Mouse (Mus musculus) lung, embryonic 15.5 days (tissue): ENCODE data around the gene Gpr179. TPM values are rescaled to one million over a fixed set of nuclear protein-coding genes. Genes with fewer than 3 reads are reported as not detected.
A peak's percentile ranks its signal among the peaks of the same experiment; 100 is the strongest.

Source experiments
- ATAC-seq: fragments of 200-750 bp; cut with Nextera tagmentation; 2 replicates; pipeline ENCODE4 v1.8.0; 2017; ENCODE audit warnings: moderate number of reproducible peaks, borderline replicate concordance; ENCODE audit not compliant: low FRiP score, low TSS enrichment; ENCODE audit errors: extremely low read depth
- H3K27ac ChIP-seq: fragments of 300-500 bp; sonication (generic); 2 replicates; pipeline ENCODE4 v1.5.1; 2015; ENCODE audit warnings: moderate library complexity, mild to moderate bottlenecking, inconsistent platforms
- H3K27me3 ChIP-seq: fragments of 300-500 bp; sonication (generic); 2 replicates; pipeline ENCODE4 v1.6.1; 2015; ENCODE audit warnings: inconsistent platforms
- H3K36me3 ChIP-seq: fragments of 300-500 bp; sonication (generic); 2 replicates; pipeline ENCODE4 v1.6.1; 2015; ENCODE audit warnings: inconsistent platforms
- H3K4me1 ChIP-seq: fragments of 300-500 bp; sonication (generic); 2 replicates; pipeline ENCODE4 v1.6.1; 2015; ENCODE audit warnings: inconsistent platforms
- H3K4me2 ChIP-seq: fragments of 300-500 bp; sonication (generic); 2 replicates; pipeline ENCODE4 v1.6.1; 2015; ENCODE audit warnings: inconsistent platforms, mild to moderate bottlenecking, moderate library complexity
- H3K4me3 ChIP-seq: fragments of 300-500 bp; sonication (generic); 2 replicates; pipeline ENCODE4 v1.5.1; 2015; ENCODE audit warnings: mild to moderate bottlenecking, inconsistent platforms
- H3K9ac ChIP-seq: fragments of 300-500 bp; sonication (generic); 2 replicates; pipeline ENCODE4 v1.6.1; 2015; ENCODE audit warnings: inconsistent platforms
- H3K9me3 ChIP-seq: fragments of 300-500 bp; sonication (generic); 2 replicates; pipeline ENCODE4 v1.6.1; 2016; ENCODE audit warnings: inconsistent platforms
- WGBS: fragments of 180-500 bp; shearing (Covaris S2); methylation state at CpG from one replicate; pipeline ENCODE4 v1.1.7; 2015; 5-methylcytosine and 5-hydroxymethylcytosine counted together
- polyA plus RNA-seq: library from polyadenylated mRNA; unstranded; fragments of >200 nt; fragmentation: Nextera tagmentation; extraction: Ambion mirVana; gene quantifications from 2 replicates; pipeline ENCODE4 v1.2.1, GENCODE M21; 2015

The Gpr179 gene
- polyA plus RNA-seq, 1 experiment from 2014 or later = 0.07 TPM

GRCm38 (mm10) chr11:97352935-97353597 is 1.2 kb upstream of the Gpr179 start:
- Histone ChIP-seq H3K4me2 (no peak overlapping the region), H3K9me3 (no peaks in the 10 kb centered on the region), H3K4me1 (peaks cover 8% of the 10 kb centered on the region), H3K36me3 (no peaks in the 10 kb centered on the region), H3K27ac (no peak overlapping the region), H3K27me3 (no peaks in the 10 kb centered on the region), H3K4me3 (no peak overlapping the region), H3K9ac (no peak overlapping the region)
- no peak for ATAC-seq
- 49% methylated on average over 4 of the region's 4 CpGs for WGBS

- Histone ChIP-seq H3K9ac (no peak overlapping the region), H3K27me3 (no peaks in the 10 kb centered on the region), H3K36me3 (no peaks in the 10 kb centered on the region), H3K4me3 (no peak overlapping the region), H3K27ac (peak overlapping the region; percentile 71), H3K4me2 (no peak overlapping the region; the same call in 1 of the 2 replicates), H3K4me1 (peaks cover 8% of the 10 kb centered on the region), H3K9me3 (no peaks in the 10 kb centered on the region)
- WGBS = 13% methylated on average over 2 of the region's 2 CpGs
- peak; percentile 71 for ATAC-seq
These were observed 1.8 kb downstream of the Gpr179 start for GRCm38 (mm10) chr11:97350035-97350434.

- H3K4me3 ChIP-seq = no peak overlapping the region
- H3K27ac ChIP-seq = no peak overlapping the region
- peaks cover 17% of the 10 kb centered on the region for H3K4me1 ChIP-seq
- no peak overlapping the region for H3K9ac ChIP-seq
- ATAC-seq = no peak
- 67% methylated on average over 9 of the region's 9 CpGs for WGBS
- no peaks in the 10 kb centered on the region for H3K9me3 ChIP-seq
- no peaks in the 10 kb centered on the region for H3K27me3 ChIP-seq
- H3K4me2 ChIP-seq = no peak overlapping the region
- no peaks in the 10 kb centered on the region for H3K36me3 ChIP-seq
These were observed 4.6 kb downstream of the Gpr179 start for GRCm38 (mm10) chr11:97347291-97347690.

GRCm38 (mm10) chr11:97346383-97346782 is 5.5 kb downstream of the Gpr179 start:
- no peak overlapping the region for H3K27ac ChIP-seq
- no peaks in the 10 kb centered on the region for H3K9me3 ChIP-seq
- 74% methylated on average over 9 of the region's 9 CpGs for WGBS
- no peak overlapping the region for H3K4me3 ChIP-seq
- no peak overlapping the region for H3K9ac ChIP-seq
- no peaks in the 10 kb centered on the region for H3K36me3 ChIP-seq
- H3K4me2 ChIP-seq = no peak overlapping the region
- peaks cover 17% of the 10 kb centered on the region for H3K4me1 ChIP-seq
- ATAC-seq = no peak
- no peaks in the 10 kb centered on the region for H3K27me3 ChIP-seq

GRCm38 (mm10) chr11:97345446-97345845 is 6.4 kb downstream of the Gpr179 start:
- Histone ChIP-seq H3K27me3 (no peaks in the 10 kb centered on the region), H3K9ac (no peak overlapping the region), H3K4me2 (no peak overlapping the region), H3K9me3 (no peaks in the 10 kb centered on the region), H3K36me3 (no peaks in the 10 kb centered on the region), H3K4me1 (peaks cover 17% of the 10 kb centered on the region), H3K27ac (no peak overlapping the region), H3K4me3 (no peak overlapping the region)
- WGBS = 51% methylated on average over 10 of the region's 10 CpGs
- ATAC-seq = no peak

- ATAC-seq = no peak; the same call in 1 of the 2 replicates
- no peak overlapping the region for H3K9ac ChIP-seq
These were observed 8.3 kb downstream of the Gpr179 start for GRCm38 (mm10) chr11:97343619-97344018.

GRCm38 (mm10) chr11:97343175-97343574 is 8.7 kb downstream of the Gpr179 start:
- Histone ChIP-seq H3K27ac (no peak overlapping the region), H3K9me3 (no peaks in the 10 kb centered on the region), H3K36me3 (no peaks in the 10 kb centered on the region), H3K9ac (no peak overlapping the region), H3K4me1 (peaks cover 19% of the 10 kb centered on the region), H3K4me3 (no peak overlapping the region), H3K27me3 (peaks cover 3% of the 10 kb centered on the region; the same call in 1 of the 2 replicates), H3K4me2 (peak overlapping the region; percentile 31; the same call in 1 of the 2 replicates)
- ATAC-seq = no peak
- WGBS = 26% methylated on average over 3 of the region's 8 CpGs

More at GRCm38 (mm10) chr11:97343619-97344018, 8.3 kb downstream of the Gpr179 start:
- no peaks in the 10 kb centered on the region for H3K36me3 ChIP-seq
- no peak overlapping the region for H3K4me3 ChIP-seq
- no peaks in the 10 kb centered on the region for H3K9me3 ChIP-seq
- 27% methylated on average over 17 of the region's 17 CpGs for WGBS
- H3K27me3 ChIP-seq = peaks cover 3% of the 10 kb centered on the region; the same call in 1 of the 2 replicates
- H3K27ac ChIP-seq = no peak overlapping the region
- peak overlapping the region; percentile 31 for H3K4me2 ChIP-seq
- H3K4me1 ChIP-seq = peaks cover 15% of the 10 kb centered on the region

- WGBS = 6% methylated on average over 17 of the region's 17 CpGs
- H3K27me3 ChIP-seq = peaks cover 11% of the 10 kb centered on the region
- H3K9me3 ChIP-seq = no peaks in the 10 kb centered on the region
- H3K27ac ChIP-seq = peak overlapping the region; percentile 86
- H3K4me2 ChIP-seq = peak overlapping the region; percentile 53
- H3K4me3 ChIP-seq = peak overlapping the region; percentile 7
- peak overlapping the region; percentile 30 for H3K9ac ChIP-seq
- peak; percentile 41; the same call in 1 of the 2 replicates for ATAC-seq
- no peaks in the 10 kb centered on the region for H3K36me3 ChIP-seq
- peaks cover 35% of the 10 kb centered on the region for H3K4me1 ChIP-seq
These were observed 12.9 kb downstream of the Gpr179 start for GRCm38 (mm10) chr11:97338977-97339315.

- H3K4me2 ChIP-seq = peak overlapping the region; percentile 53
- H3K9ac ChIP-seq = peak overlapping the region; percentile 30
- H3K27ac ChIP-seq = peak overlapping the region; percentile 86
- 18% methylated on average over 21 of the region's 21 CpGs for WGBS
- H3K4me1 ChIP-seq = peaks cover 35% of the 10 kb centered on the region
- no peaks in the 10 kb centered on the region for H3K9me3 ChIP-seq
- H3K36me3 ChIP-seq = no peaks in the 10 kb centered on the region
- peaks cover 11% of the 10 kb centered on the region for H3K27me3 ChIP-seq
- peak overlapping the region; percentile 7 for H3K4me3 ChIP-seq
- peak; percentile 56 for ATAC-seq
These were observed 13.4 kb downstream of the Gpr179 start for GRCm38 (mm10) chr11:97338302-97338976.

- H3K4me3 ChIP-seq = no peak overlapping the region
- 84% methylated on average over 12 of the region's 12 CpGs for WGBS
- no peak for ATAC-seq
- no peaks in the 10 kb centered on the region for H3K36me3 ChIP-seq
- H3K4me1 ChIP-seq = peaks cover 39% of the 10 kb centered on the region
- H3K27me3 ChIP-seq = peaks cover 11% of the 10 kb centered on the region
- H3K9me3 ChIP-seq = no peaks in the 10 kb centered on the region
- no peak overlapping the region for H3K27ac ChIP-seq
- H3K9ac ChIP-seq = no peak overlapping the region
- H3K4me2 ChIP-seq = no peak overlapping the region
These were observed 14.5 kb downstream of the Gpr179 start for GRCm38 (mm10) chr11:97337363-97337762.

GRCm38 (mm10) chr11:97336751-97337345 is 15.0 kb downstream of the Gpr179 start:
- Histone ChIP-seq H3K27ac (no peak overlapping the region), H3K4me2 (no peak overlapping the region), H3K4me3 (no peak overlapping the region), H3K9me3 (no peaks in the 10 kb centered on the region), H3K27me3 (peaks cover 11% of the 10 kb centered on the region), H3K4me1 (peaks cover 39% of the 10 kb centered on the region), H3K36me3 (no peaks in the 10 kb centered on the region), H3K9ac (no peak overlapping the region)
- 64% methylated on average over 14 of the region's 14 CpGs for WGBS
- no peak for ATAC-seq

- Histone ChIP-seq H3K4me1 (peaks cover 39% of the 10 kb centered on the region), H3K9me3 (no peaks in the 10 kb centered on the region), H3K27ac (no peak overlapping the region), H3K36me3 (no peaks in the 10 kb centered on the region), H3K9ac (no peak overlapping the region), H3K4me2 (no peak overlapping the region), H3K4me3 (no peak overlapping the region), H3K27me3 (peaks cover 11% of the 10 kb centered on the region)
- WGBS = 46% methylated on average over 6 of the region's 6 CpGs
- no peak for ATAC-seq
These were observed 15.6 kb downstream of the Gpr179 start for GRCm38 (mm10) chr11:97336238-97336637.
